Mouse (Mus musculus) liver, embryonic 13.5 days (tissue): ENCODE results near the gene Nudt8. TPM values are rescaled to one million over a fixed set of nuclear protein-coding genes. Genes with fewer than 3 reads are reported as not detected.

ENCODE experiments used
- polyA plus RNA-seq: library from polyadenylated mRNA; unstranded; fragments of >200 nt; fragmentation: Nextera tagmentation; extraction: Ambion mirVana; gene quantifications from 2 replicates; pipeline ENCODE4 v1.2.1, GENCODE M21; 2015

The Nudt8 gene
- polyA plus RNA-seq, 1 experiment from 2014 or later: 15.9 TPM

Other genes starting within 250 kb of the Nudt8 start
- 6.5 and 8.9 TPM in 2 replicates for gene Kmt5b, start 233.2 kb upstream of the Nudt8 start, polyA plus RNA-seq
- 15.8 and 18.6 TPM in 2 replicates for gene Chka, start 148.8 kb upstream of the Nudt8 start, polyA plus RNA-seq
- 18.0 and 18.8 TPM in 2 replicates for gene Tcirg1, start 93.4 kb upstream of the Nudt8 start, polyA plus RNA-seq
- 189 and 217 TPM in 2 replicates for gene Ndufs8, start 87.8 kb upstream of the Nudt8 start, polyA plus RNA-seq
- gene Aldh3b1, start 70.8 kb upstream of the Nudt8 start, polyA plus RNA-seq: 3.3 and 3.7 TPM in 2 replicates
- gene Unc93b1, start 65.4 kb upstream of the Nudt8 start, polyA plus RNA-seq: 17.6 and 18.3 TPM in 2 replicates
- gene Aldh3b3, start 41.9 kb upstream of the Nudt8 start, polyA plus RNA-seq: not detected in 2 replicates
- 0.30 and 0.45 TPM in 2 replicates for gene Aldh3b2, start 28.3 kb upstream of the Nudt8 start, polyA plus RNA-seq
- gene Acy3, start 14.0 kb upstream of the Nudt8 start, polyA plus RNA-seq: 9.5 and 10.2 TPM in 2 replicates
- gene Tbx10, start 7.8 kb upstream of the Nudt8 start, polyA plus RNA-seq: 0.47 and 0.54 TPM in 2 replicates
- gene Gm49405, start within 50 bp of the Nudt8 start, polyA plus RNA-seq: 0.55 and 0.59 TPM in 2 replicates
- 0.80 and 0.82 TPM in 2 replicates for gene Doc2g, start 2.7 kb downstream of the Nudt8 start, polyA plus RNA-seq
- 171 and 174 TPM in 2 replicates for gene Ndufv1, start 12.2 kb downstream of the Nudt8 start, polyA plus RNA-seq
- 629 and 652 TPM in 2 replicates for gene Gstp1, start 37.4 kb downstream of the Nudt8 start, polyA plus RNA-seq
- gene Gstp2, start 45.4 kb downstream of the Nudt8 start, polyA plus RNA-seq: 7.7 and 11.2 TPM in 2 replicates
- 28.0 and 28.3 TPM in 2 replicates for gene Gstp3, start 59.0 kb downstream of the Nudt8 start, polyA plus RNA-seq
- 0.43 and 0.67 TPM in 2 replicates for gene Cabp2, start 81.0 kb downstream of the Nudt8 start, polyA plus RNA-seq
- gene Cdk2ap2, start 96.6 kb downstream of the Nudt8 start, polyA plus RNA-seq: 94.3 and 94.7 TPM in 2 replicates
- 2.8 and 3.1 TPM in 2 replicates for gene Pitpnm1, start 99.4 kb downstream of the Nudt8 start, polyA plus RNA-seq
- 37.7 and 38.9 TPM in 2 replicates for gene Aip, start 125.3 kb downstream of the Nudt8 start, polyA plus RNA-seq
- 0.02 TPM in 1 of 2 replicates, not detected in the other for gene Gpr152, start 139.2 kb downstream of the Nudt8 start, polyA plus RNA-seq
- gene Cabp4, start 143.5 kb downstream of the Nudt8 start, polyA plus RNA-seq: 0.07 and 0.13 TPM in 2 replicates
- 70.7 and 72.6 TPM in 2 replicates for gene Coro1b, start 148.0 kb downstream of the Nudt8 start, polyA plus RNA-seq
- gene Ptprcap, start 153.0 kb downstream of the Nudt8 start, polyA plus RNA-seq: 18.8 and 21.3 TPM in 2 replicates
- gene Rps6kb2, start 162.8 kb downstream of the Nudt8 start, polyA plus RNA-seq: 30.0 and 34.2 TPM in 2 replicates
- gene Carns1, start 174.9 kb downstream of the Nudt8 start, polyA plus RNA-seq: 0.38 and 0.43 TPM in 2 replicates
- 3.7 TPM in 2 replicates for gene Tbc1d10c, start 190.7 kb downstream of the Nudt8 start, polyA plus RNA-seq
- gene Ppp1ca, start 191.5 kb downstream of the Nudt8 start, polyA plus RNA-seq: 517 and 527 TPM in 2 replicates
- gene Rad9a, start 201.1 kb downstream of the Nudt8 start, polyA plus RNA-seq: 17.4 and 20.7 TPM in 2 replicates
- gene Clcf1, start 213.7 kb downstream of the Nudt8 start, polyA plus RNA-seq: 0.35 and 0.46 TPM in 2 replicates
- not detected in 2 replicates for gene AC109138.7, start 213.8 kb downstream of the Nudt8 start, polyA plus RNA-seq
- 8.3 and 12.3 TPM in 2 replicates for gene Pold4, start 231.3 kb downstream of the Nudt8 start, polyA plus RNA-seq